Mouse (Mus musculus): Measurements from ENCODE around the gene Pex5l. TPM values are rescaled to one million over a fixed set of nuclear protein-coding genes. Genes with fewer than 3 reads are reported as not detected.

The Pex5l gene
- polyA plus RNA-seq, 1 experiment: not detected

GRCm38 (mm10) chr3:33075696-33076095 is 67.4 kb downstream of the Pex5l start:
- peaks cover 5% of the 10 kb centered on the region; the same call in 1 of the 2 replicates for H3K4me1 ChIP-seq (ENCODE audit: control insufficient read depth, insufficient read depth, low read length)
- 93% methylated on average over 2 of the region's 2 CpGs for WGBS

GRCm38 (mm10) chr3:33074266-33074981 is 68.6 kb downstream of the Pex5l start:
- TF ChIP-seq POLR2A (IDR thresholded peaks at IDR 0.05; ENCODE audit: insufficient read depth, low read depth, low read length) (no peak), CTCF (IDR thresholded peaks at IDR 0.05; ENCODE audit: insufficient read depth, low read depth, low read length) (no peak)
- Histone ChIP-seq H3K4me3 (ENCODE audit: insufficient read depth, low read depth, low read length) (no peak overlapping the region), H3K27ac (ENCODE audit: insufficient read depth, low read depth, low read length) (no peak overlapping the region), H3K4me1 (ENCODE audit: control insufficient read depth, insufficient read depth, low read length) (peaks cover 5% of the 10 kb centered on the region; the same call in 1 of the 2 replicates)
- 77% methylated on average over 10 of the region's 10 CpGs for WGBS

More at GRCm38 (mm10) chr3:33075696-33076095, 67.4 kb downstream of the Pex5l start:
- no peak for TF ChIP-seq CTCF (IDR thresholded peaks at IDR 0.05; ENCODE audit: insufficient read depth, low read depth, low read length)
- no peak overlapping the region for H3K4me3 ChIP-seq (ENCODE audit: insufficient read depth, low read depth, low read length)
- no peak overlapping the region for H3K27ac ChIP-seq (ENCODE audit: insufficient read depth, low read depth, low read length)

GRCm38 (mm10) chr3:33073905-33074265 is 69.2 kb downstream of the Pex5l start:
- TF ChIP-seq CTCF (IDR thresholded peaks at IDR 0.05; ENCODE audit: insufficient read depth, low read depth, low read length) (no peak), POLR2A (IDR thresholded peaks at IDR 0.05; ENCODE audit: insufficient read depth, low read depth, low read length) (no peak)
- peaks cover 3% of the 10 kb centered on the region; the same call in 1 of the 2 replicates for H3K4me1 ChIP-seq (ENCODE audit: control insufficient read depth, insufficient read depth, low read length)
- WGBS: 73% methylated on average over 1 of the region's 1 CpGs
- no peak overlapping the region for H3K27ac ChIP-seq (ENCODE audit: insufficient read depth, low read depth, low read length)
- no peak overlapping the region for H3K4me3 ChIP-seq (ENCODE audit: insufficient read depth, low read depth, low read length)

- WGBS: 89% methylated on average over 6 of the region's 6 CpGs
- H3K4me1 ChIP-seq (ENCODE audit: control insufficient read depth, insufficient read depth, low read length): no peaks in the 10 kb centered on the region
- H3K4me3 ChIP-seq (ENCODE audit: insufficient read depth, low read depth, low read length): no peak overlapping the region
- TF ChIP-seq CTCF (IDR thresholded peaks at IDR 0.05; ENCODE audit: insufficient read depth, low read depth, low read length) (no peak), POLR2A (IDR thresholded peaks at IDR 0.05; ENCODE audit: insufficient read depth, low read depth, low read length) (no peak)
- no peak overlapping the region for H3K27ac ChIP-seq (ENCODE audit: insufficient read depth, low read depth, low read length)
These were observed 72.3 kb downstream of the Pex5l start for GRCm38 (mm10) chr3:33070771-33071170.

GRCm38 (mm10) chr3:33068146-33068545 is 74.9 kb downstream of the Pex5l start:
- Histone ChIP-seq H3K4me1 (ENCODE audit: control insufficient read depth, insufficient read depth, low read length) (no peaks in the 10 kb centered on the region), H3K4me3 (ENCODE audit: insufficient read depth, low read depth, low read length) (no peak overlapping the region), H3K27ac (ENCODE audit: insufficient read depth, low read depth, low read length) (no peak overlapping the region)
- 88% methylated on average over 5 of the region's 5 CpGs for WGBS
- no peak for TF ChIP-seq POLR2A (IDR thresholded peaks at IDR 0.05; ENCODE audit: insufficient read depth, low read depth, low read length)
- no peak for TF ChIP-seq CTCF (IDR thresholded peaks at IDR 0.05; ENCODE audit: insufficient read depth, low read depth, low read length)

GRCm38 (mm10) chr3:33063590-33063989 is 79.5 kb downstream of the Pex5l start:
- WGBS: 56% methylated on average over 6 of the region's 6 CpGs
- no peak overlapping the region for H3K27ac ChIP-seq (ENCODE audit: insufficient read depth, low read depth, low read length)

GRCm38 (mm10) chr3:33061428-33061827 is 81.6 kb downstream of the Pex5l start:
- 46% methylated on average over 2 of the region's 2 CpGs for WGBS
- no peak for TF ChIP-seq POLR2A (IDR thresholded peaks at IDR 0.05; ENCODE audit: insufficient read depth, low read depth, low read length)
- TF ChIP-seq CTCF (IDR thresholded peaks at IDR 0.05; ENCODE audit: insufficient read depth, low read depth, low read length): no peak
- Histone ChIP-seq H3K4me3 (ENCODE audit: insufficient read depth, low read depth, low read length) (no peak overlapping the region), H3K4me1 (ENCODE audit: control insufficient read depth, insufficient read depth, low read length) (peaks cover 3% of the 10 kb centered on the region), H3K27ac (ENCODE audit: insufficient read depth, low read depth, low read length) (no peak overlapping the region)

More at GRCm38 (mm10) chr3:33063590-33063989, 79.5 kb downstream of the Pex5l start:
- no peak for TF ChIP-seq CTCF (IDR thresholded peaks at IDR 0.05; ENCODE audit: insufficient read depth, low read depth, low read length)
- no peak for TF ChIP-seq POLR2A (IDR thresholded peaks at IDR 0.05; ENCODE audit: insufficient read depth, low read depth, low read length)
- H3K4me3 ChIP-seq (ENCODE audit: insufficient read depth, low read depth, low read length): no peak overlapping the region
- H3K4me1 ChIP-seq (ENCODE audit: control insufficient read depth, insufficient read depth, low read length): peaks cover 3% of the 10 kb centered on the region

GRCm38 (mm10) chr3:33061016-33061415 is 82.0 kb downstream of the Pex5l start:
- TF ChIP-seq CTCF (IDR thresholded peaks at IDR 0.05; ENCODE audit: insufficient read depth, low read depth, low read length) (no peak), POLR2A (IDR thresholded peaks at IDR 0.05; ENCODE audit: insufficient read depth, low read depth, low read length) (no peak)
- H3K27ac ChIP-seq (ENCODE audit: insufficient read depth, low read depth, low read length): no peak overlapping the region
- no peak overlapping the region for H3K4me3 ChIP-seq (ENCODE audit: insufficient read depth, low read depth, low read length)
- 70% methylated on average over 4 of the region's 4 CpGs for WGBS
- H3K4me1 ChIP-seq (ENCODE audit: control insufficient read depth, insufficient read depth, low read length): peaks cover 3% of the 10 kb centered on the region

GRCm38 (mm10) chr3:33060343-33060937 is 82.6 kb downstream of the Pex5l start:
- Histone ChIP-seq H3K4me1 (ENCODE audit: control insufficient read depth, insufficient read depth, low read length) (peaks cover 3% of the 10 kb centered on the region), H3K27ac (ENCODE audit: insufficient read depth, low read depth, low read length) (no peak overlapping the region), H3K4me3 (ENCODE audit: insufficient read depth, low read depth, low read length) (no peak overlapping the region)
- 15% methylated on average over 7 of the region's 7 CpGs for WGBS
- TF ChIP-seq POLR2A (IDR thresholded peaks at IDR 0.05; ENCODE audit: insufficient read depth, low read depth, low read length) (no peak), CTCF (IDR thresholded peaks at IDR 0.05; ENCODE audit: insufficient read depth, low read depth, low read length) (no peak)

All from olfactory bulb, adult 2 months (tissue).